Mouse (Mus musculus): ENCODE results near the gene Ints6. TPM values are rescaled to one million over a fixed set of nuclear protein-coding genes. Genes with fewer than 3 reads are reported as not detected.

Ints6 gene
- total RNA-seq (2021), result 10 to 100 TPM; 35.8 to 37.6 TPM

DNA sequence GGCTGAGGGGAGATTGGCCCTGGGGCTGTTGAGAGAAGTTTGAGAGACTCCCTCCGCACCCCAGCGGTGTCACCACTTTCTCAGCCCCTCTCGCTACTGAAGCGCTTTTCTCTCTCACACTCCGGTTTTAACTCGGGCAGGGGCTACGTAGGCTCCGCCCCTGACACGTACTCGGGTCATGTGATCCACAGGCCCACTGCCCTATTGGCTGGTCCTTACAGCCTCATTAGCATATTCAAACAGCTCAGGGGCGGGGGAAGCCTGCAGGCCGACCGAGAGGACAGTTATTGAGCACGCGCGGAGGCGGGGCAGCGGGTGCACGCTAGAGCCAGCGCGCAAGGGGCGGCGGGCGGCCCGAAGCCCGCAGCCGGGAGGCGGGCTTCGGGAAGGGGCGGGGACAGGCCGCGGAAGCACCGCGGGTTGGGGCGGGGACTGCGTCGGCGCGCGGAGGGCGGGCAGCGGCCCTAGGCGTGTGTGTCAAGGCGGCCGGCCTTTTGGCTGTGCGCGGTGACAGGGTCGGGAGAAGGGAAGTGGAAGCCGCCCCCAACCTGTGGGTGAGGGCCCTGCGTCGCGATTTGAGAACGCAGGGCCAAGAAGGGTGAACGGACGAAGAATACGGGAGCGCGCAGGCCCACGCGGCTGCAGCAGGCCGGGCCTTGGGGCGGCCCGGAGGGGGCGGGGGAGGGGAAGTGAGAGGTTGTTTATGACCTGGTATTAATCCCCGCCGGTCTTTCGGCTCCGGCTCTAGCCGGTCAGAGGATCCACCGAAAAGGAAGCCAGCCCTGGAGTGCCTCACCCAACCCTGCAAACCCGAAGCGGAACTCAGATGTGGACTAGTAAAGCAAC, at the start of gene Ints6:
Gene Ints6 (minus strand): TSS at position 134 of the 846 bp plus-strand sequence.
- DNase-seq, result peak; percentile 99
- intact Hi-C loops (cut with DNase I), result loop anchor here (5.0 to 10.0 kb wide), 2 partner anchors 71 to 174 kb away; no protein-coding TSS in a partner anchor

DNA sequence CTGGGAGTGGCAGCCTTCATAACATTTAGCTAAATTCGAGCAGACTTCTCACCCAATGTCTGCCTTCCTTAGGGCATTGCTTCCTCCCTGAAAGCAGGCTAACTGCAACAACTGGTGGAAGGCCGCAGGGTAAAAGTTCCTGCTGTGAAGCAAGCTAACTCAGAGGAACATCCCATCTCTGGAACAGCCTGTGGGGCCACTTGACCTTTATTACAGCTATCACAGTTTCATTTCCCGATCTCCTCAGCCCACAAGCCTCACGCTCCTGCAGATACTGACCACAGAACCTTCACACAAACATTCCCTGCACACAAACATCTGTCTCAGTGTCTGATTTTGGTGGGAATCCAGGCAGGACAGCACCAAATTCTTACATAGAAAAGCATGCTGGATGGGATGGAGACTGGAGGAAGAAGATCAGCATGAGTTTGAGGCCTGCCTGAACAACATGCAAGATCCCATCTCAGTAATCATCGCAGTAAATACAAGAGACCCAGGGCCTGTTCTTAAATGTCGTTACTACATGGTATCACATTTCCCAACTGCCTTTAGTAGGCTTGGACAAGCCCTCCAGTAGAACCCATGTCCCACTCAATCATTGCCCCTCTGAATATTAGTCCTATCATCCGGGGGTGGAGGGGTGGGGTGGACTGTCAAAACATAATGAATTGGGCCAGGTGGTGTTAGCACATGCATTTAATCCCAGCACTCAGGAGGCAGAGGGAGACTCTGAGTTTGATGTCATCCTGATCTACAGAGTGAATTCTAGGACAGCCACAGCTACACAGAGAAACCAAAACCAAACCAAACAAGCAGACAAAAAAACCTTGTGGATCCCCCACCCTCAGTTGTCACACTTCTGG, 47.9 kb upstream of the Ints6 start:
- intact Hi-C loops (cut with DNase I), result no loop called here
- DNase-seq, result no peak

DNA sequence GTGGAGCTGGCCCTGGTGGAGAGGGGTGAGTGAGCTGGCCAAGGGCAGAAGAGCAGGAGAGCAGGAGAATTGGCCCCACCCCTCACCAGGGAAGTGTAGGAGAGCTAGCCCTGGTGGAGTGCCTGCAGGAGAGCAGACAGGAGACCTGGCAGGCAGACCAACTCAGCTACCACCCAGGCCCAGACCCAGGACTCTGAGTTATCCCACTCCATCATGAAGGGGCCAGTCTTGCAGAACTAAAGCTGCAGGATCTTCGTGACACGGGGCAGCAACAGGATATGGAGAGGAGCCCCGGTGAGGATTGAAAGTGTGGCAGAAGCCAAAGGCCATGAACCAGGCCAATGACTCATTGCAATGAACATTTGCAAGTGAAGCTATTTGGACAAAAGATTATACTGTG, 46.0 kb upstream of the Ints6 start:
- intact Hi-C loops (cut with DNase I), result no loop called here
- no peak for DNase-seq

DNA sequence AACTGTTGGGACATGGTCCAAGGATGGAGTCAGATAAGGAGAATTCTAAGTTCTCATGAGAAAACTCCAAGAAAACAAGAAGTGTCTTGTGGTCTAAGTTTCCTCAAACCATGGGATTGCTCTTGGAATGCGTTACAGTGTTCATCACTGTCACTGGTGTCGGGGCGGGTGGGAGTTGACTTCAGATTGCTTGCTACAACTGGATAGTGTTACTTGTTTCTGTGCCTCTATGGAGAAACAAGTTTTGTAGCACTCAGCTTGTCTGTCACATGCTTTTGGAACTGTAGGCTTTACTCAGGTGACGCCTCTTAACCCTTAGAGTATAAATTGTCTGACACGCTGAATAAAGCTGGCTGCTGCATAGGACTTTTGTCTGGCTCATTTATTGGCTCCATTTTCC, 42.2 kb upstream of the Ints6 start:
- intact Hi-C loops (cut with DNase I), result no loop called here
- no peak for DNase-seq

DNA sequence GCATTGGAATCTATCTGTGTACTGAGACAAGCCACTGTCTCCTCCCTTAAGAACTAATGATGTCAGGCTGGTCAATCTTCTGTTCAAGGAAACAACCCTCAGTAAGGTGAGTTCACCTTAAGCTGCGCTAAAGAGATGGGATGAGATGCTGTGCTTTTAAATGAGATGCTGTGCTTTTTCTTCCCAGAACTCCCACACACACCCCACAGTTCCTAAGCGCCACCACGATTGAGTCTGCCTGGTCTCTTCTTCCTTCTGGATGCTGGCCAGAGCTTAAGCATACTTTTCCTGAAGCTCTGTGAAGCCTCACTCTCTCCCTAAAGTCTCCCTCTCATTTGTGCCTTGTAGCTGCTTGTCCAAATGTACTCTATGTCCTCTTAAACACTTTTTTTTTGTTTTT, 39.8 kb upstream of the Ints6 start:
- intact Hi-C loops (cut with DNase I), result no loop called here
- DNase-seq, result no peak

DNA sequence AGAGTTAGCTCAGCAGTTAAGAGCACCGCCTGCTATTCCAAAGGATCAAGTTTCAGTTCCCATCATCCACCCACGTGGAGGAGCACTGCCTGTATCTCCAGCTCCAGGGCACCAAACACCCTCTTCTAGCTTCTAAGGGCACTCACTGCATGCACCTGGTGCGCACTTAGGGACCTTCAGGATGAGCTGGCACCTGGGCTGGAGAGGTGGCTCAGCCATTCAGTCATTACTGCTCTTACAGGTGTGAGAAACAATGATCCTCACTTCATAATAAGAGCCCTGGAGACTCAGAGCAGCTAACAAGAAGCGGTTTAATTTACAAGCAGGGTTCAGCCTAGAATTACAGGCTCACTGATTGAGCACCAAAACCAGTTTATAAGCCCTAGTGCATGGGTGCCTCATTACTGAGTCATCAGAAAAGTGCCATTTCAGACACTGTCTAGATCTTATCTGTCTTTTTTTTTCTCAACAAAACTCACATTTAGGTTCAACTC, 37.7 kb upstream of the Ints6 start:
- DNase-seq, result no peak
- intact Hi-C loops (cut with DNase I), result no loop called here

DNA sequence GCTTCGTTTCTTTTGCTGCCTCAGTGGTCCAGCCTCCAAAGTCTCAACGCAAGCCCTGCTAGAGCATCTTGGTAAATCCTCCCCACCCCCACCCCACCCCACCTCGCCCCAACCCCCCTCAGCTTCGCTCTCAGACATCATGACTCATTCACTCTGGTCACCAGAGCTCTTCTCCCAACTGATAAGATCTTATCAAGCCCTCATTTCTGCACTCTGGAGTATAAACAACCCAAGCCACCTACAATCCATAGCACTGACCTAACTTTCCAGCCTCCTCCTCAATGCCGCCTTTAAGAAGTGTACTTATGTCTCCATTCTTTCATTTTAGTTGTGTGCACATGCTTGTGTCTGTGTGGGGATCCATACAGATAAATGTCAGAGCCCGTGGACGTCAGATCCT, 34.8 kb upstream of the Ints6 start:
- DNase-seq, result no peak
- intact Hi-C loops (cut with DNase I), result no loop called here

DNA sequence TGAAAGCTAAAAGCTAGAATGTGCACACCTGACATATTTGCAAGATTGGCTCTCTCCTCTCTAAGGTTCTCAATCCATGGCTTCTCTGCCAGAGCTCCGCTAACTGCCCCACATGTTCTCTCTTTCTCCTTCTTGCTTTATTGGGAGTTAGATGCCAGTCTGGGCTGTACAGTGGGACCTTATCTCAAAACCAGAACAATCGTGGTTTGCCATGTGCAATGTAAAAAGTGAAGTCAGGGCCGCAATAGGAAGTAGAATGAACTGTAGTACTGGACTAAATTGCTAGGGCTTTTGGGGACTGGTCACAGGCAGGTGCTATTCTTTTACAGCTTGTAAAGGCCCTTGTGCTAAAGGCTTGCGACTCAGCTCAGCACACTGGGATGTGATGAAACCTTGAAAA, 28.3 kb upstream of the Ints6 start:
- no peak for DNase-seq
- intact Hi-C loops (cut with DNase I), result no loop called here

DNA sequence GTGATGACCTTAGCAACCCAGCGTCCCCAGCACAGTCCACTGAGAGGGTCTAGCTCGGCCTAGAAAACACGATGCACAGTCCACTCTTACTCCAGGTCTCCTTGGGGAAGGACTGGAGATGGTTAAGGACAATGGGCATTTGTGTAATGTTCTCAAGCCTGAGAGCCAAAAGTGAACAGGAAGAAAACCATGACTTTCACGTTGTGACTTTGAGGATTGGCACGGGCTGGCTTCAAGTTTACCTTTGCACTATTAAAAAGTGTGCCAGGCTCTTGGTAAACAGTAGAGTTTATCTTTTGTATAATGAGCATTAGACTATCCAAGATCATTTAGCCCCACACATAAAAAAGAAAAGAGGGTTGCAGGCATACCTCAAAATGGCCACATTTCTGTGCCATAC, 22.0 kb upstream of the Ints6 start:
- no peak for DNase-seq
- intact Hi-C loops (cut with DNase I), result no loop called here

DNA sequence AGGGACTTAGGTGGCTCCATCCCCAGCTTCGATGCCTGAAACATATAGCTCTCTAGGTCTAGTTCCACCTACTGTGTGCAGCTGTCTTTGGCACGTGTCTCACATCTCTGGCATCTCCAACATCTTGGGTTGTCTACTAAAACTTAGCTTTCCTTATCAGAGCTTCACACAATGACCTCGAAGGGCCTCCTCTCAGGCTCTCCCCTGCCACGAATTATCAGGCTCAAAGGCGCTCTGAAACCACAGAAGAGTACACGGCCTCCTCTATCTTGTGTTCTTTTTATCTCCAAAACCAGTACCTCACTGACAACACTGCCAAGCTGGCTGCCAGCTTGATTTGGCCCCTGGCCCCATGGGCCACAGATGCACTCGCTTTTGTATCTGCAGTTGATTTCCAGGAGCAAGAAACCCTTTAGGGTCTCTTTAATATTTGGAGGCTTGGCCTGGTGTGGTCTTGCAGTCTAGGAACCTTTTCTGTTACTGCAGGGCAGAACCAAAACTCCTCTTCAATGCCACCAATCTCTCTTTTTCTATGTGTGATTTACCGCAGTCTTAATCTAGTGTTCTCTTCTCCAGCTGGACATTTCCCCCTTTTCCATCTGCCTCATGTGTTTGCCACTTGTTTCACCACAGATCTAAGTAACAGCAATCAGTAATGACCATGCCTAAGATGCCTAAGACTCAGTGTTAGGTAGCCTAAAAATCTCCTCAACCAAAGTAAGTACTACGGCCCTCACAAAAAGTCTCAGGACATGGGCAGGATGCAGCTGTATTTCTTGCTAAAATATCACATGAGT, 19.7 kb upstream of the Ints6 start:
- intact Hi-C loops (cut with DNase I), result no loop called here
- DNase-seq, result no peak

DNA sequence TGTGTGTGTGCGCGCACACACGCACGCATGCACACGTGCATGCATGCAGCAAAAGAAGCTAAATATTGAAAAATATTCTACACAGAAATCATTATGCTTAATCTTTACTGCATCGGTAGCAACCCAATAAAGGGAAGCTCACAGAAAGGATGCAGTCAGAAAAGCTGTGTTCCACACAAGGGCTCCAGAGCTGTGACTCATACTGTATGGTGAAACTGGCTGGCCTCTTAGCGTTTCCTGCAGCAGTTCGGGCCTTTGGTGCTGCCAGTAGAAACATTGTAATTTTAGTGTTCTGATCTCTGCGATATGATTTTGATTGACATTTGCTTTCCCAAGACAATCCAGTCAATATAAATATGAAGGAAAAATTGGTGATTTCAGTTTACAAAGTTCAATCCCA, 17.1 kb upstream of the Ints6 start:
- intact Hi-C loops (cut with DNase I), result no loop called here
- no peak for DNase-seq

DNA sequence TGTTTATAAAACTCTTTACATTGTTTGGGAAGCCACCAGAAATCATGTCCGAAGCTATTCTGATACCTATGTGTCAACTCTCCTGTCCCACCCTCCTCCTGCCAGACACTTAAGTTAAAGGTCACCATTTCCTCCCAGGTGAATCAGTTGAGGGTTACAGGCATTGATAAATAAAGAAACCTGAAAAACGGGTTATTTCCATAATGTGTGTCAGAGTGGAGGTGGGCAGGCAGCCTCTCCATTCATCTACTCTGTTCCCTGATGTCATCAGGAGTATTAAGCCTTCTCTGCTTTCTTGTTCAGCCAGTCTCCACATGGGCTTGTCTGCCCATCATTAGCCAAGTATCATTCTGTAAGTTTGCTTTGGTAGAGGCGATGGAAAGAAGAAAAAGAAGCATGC, 14.1 kb upstream of the Ints6 start:
- DNase-seq, result no peak
- intact Hi-C loops (cut with DNase I), result no loop called here

DNA sequence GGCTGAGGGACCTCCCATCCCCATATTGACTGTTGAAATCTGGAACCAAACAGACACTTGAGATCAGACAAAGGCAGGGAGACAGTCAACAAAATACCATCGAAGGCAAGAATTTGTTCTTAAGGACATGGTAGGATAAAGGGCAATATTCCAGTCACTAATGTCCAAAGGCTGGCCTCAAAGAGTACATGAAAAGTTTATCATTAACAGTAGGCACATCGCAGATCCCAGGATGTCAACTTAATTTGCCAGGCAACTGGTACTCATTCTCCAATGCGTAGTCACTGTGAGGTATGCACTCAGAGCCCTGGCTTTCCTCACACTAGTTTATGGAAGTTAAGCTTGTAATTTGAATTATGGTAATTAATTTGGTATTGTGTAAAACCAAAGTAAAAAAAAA, 13.3 kb upstream of the Ints6 start:
- DNase-seq, result no peak
- intact Hi-C loops (cut with DNase I), result no loop called here

DNA sequence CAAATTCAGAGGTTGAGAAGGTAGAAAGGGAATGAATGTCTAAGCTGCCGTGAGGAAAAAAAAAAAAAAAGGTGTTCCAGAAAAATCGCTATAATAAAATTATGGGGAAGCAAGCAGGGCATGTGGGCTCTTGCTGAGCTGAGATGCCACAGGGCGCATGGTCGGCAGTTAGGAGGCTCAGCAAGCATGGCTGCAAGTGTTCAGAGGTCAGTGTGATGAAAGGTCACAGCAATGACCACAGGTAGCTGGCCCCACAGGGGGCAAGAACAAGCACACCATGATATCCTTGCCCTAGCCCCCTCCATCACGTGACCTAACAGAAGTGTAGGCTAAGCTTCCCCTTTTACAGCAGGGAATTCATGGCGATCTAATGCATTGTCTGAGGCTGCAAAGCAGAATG, 12.8 kb upstream of the Ints6 start:
- intact Hi-C loops (cut with DNase I), result no loop called here
- DNase-seq, result no peak

DNA sequence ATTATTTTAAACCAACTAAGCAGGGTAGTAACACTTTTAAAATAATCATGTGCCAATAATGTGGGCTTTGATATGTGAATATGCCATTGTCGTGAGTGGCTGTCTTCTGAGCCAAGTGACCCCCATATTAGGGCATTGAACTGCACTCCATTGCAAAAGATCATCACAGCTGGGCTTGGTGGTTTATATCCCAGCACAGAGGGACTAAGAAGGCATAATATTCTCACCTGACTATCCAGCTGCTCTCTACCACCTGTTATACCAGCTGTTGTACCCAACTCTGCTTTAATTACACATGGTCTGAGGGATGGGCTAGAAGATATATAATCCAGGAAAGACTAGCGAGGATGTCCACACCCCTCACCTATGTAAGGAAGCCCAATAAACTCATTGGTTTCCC, 4.4 kb upstream of the Ints6 start:
- intact Hi-C loops (cut with DNase I), result loop anchor here (10.0 kb wide), 1 partner anchor 169 kb away; no protein-coding TSS in a partner anchor
- DNase-seq, result no peak

DNA sequence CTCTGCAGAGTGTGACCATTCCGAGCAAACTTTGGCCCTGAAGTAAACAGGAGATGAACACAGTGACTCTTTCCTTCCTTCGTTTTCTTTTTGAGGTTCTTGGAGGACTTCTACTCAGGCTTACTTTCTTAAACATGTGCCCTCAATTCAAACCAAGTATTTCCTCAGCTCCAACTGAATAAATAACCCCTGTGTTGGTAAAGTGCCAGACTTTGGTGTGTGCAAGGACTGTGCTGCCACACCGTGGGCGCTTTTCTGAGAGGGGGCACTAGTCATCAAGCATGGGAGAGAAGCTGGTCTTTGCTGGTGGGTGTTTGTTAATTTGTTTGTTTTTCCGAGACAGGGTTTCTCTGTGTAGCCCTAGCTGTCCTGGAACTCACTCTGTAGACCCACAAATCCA, 3.4 kb upstream of the Ints6 start:
- no peak for DNase-seq
- intact Hi-C loops (cut with DNase I), result loop anchor here (5.0 to 10.0 kb wide), 2 partner anchors 68 to 170 kb away; no protein-coding TSS in a partner anchor

DNA sequence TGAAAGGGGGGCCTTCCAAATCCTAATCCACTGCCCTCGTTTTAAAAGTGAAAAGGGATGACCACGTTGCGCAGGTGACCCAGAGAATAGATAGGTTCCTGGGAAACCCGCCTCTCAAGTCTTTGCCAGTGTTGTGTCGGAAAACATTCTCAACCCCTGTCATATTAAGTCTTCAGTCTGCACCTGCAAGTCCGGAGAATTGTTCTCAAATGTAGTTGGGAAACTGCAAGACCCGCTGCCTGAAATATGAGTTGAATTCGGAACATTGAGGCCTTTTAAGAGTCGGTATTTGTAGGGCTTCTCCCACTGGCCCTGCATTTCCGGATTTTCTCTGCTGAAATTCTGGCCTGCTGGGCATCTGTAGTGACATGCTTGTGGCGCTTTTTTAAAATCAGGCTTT, 974 bp upstream of the Ints6 start:
- DNase-seq, result peak; percentile 3
- intact Hi-C loops (cut with DNase I), result loop anchor here (5.0 to 10.0 kb wide), 2 partner anchors 70 to 173 kb away; no protein-coding TSS in a partner anchor

DNA sequence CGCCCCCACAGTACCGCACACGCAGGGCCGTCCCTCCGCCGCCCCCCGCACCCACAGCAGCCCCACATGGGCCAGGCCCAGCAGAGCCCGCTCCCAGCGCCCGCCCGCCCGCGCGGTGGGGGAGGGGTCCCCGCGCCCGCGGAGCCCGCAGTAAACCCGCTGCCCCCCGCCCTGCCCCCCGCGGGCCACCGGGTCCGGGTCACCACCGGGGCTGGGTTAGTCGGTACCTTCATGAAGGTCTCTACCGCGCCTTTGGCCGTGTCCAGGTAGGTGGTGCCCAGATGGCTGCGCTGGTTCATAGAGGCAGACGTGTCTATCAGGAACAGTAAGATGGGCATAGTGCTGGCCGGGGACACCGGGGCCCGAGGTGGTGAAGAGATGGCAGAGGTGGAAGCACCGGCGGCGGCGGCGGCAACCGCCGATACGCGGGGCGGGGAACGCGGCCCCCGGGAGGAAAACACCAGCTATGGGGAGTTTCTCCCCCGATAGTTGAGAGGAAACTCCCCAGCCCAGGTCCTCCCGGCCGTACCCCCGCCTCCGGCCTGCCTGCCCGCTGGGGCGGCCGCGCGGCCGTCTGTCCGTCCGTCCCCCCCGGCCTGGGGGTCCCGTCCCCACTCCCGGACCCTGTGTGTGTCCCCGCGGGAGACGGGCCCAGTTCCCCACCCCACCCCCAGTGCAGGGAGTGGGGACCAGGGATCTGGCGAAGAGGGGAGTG, 491 bp downstream of the Ints6 start:
- no peak for DNase-seq
- intact Hi-C loops (cut with DNase I), result loop anchor here (5.0 to 10.0 kb wide), 2 partner anchors 72 to 174 kb away; no protein-coding TSS in a partner anchor

DNA sequence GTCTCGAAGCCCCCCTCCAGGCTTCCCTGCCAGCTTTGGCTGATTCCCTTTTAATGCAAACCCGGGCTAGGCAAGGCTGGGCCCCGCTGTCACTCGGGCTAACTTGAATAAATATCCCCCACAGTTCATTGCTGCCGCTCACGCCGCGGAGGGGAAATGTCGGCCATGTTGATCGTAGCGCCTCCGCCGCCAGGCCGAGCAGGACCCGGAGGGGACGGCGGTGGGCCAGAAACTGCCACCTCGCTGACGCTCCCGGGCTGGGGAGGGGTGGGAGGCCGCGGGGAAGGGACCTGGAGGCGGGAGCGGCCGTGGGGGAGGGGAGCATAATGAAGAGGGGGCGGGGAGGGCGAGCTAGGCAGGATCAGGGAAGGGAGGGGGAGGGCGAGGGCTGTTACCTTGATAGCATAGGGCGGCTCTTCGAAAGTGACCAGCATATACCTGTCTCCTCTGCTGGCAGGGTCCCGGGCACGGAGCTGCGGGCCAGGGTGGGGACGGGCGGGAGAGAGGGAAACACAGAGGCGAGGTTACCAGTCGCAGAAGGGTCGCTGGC, 1.1 kb downstream of the Ints6 start:
- DNase-seq, result peak; percentile 88
- intact Hi-C loops (cut with DNase I), result loop anchor here (5.0 to 10.0 kb wide), 2 partner anchors 72 to 175 kb away; no protein-coding TSS in a partner anchor

DNA sequence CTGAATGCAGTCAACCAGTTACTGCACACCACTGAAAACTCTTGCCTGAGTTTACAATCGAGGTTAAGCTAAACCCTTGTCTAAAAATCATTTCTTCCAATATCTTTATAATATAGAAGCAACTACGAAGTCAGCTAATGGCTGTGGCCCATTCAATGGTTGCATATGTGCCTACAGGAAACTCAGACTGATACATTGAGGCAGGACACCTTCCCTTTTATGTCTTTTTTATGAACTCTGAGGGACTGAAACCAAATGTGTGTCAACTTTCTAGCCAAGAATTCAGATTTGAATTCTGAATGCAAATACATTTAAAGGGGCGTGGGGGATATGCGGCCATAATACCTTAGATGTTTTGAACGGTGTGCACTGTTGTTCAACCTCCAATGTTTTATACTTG, 2.3 kb downstream of the Ints6 start:
- intact Hi-C loops (cut with DNase I), result no loop called here

More for the DNA sequence above, 2.3 kb downstream of the Ints6 start:
- DNase-seq, result no peak
